Mouse (Mus musculus) forebrain, embryonic 12.5 days (tissue): ENCODE measurements around the gene Pnrc2. TPM values are rescaled to one million over a fixed set of nuclear protein-coding genes. Genes with fewer than 3 reads are reported as not detected.
A peak's percentile ranks its signal among the peaks of the same experiment; 100 is the strongest.

Source experiments
- ATAC-seq: fragments of 200-750 bp; cut with Nextera tagmentation; 2 replicates; pipeline ENCODE4 v1.8.0; 2017; ENCODE audit warnings: moderate TSS enrichment; ENCODE audit not compliant: low FRiP score
- H3K27ac ChIP-seq: fragments of 300-500 bp; sonication (generic); 2 replicates; pipeline ENCODE4 v1.5.1; 2016; ENCODE audit warnings: mild to moderate bottlenecking
- H3K27me3 ChIP-seq: fragments of 300-500 bp; sonication (generic); 2 replicates; pipeline ENCODE4 v1.6.1; 2016; ENCODE audit warnings: mild to moderate bottlenecking
- H3K36me3 ChIP-seq: fragments of 300-500 bp; sonication (generic); replicated peaks from 2 replicates; pipeline ENCODE4 v1.6.1; 2016; ENCODE audit warnings: mild to moderate bottlenecking
- H3K4me1 ChIP-seq: fragments of 300-500 bp; sonication (generic); 2 replicates; pipeline ENCODE4 v1.6.1; 2016
- H3K4me2 ChIP-seq: fragments of 300-500 bp; sonication (generic); 2 replicates; pipeline ENCODE4 v1.6.1; 2016; ENCODE audit warnings: mild to moderate bottlenecking, moderate library complexity
- H3K4me3 ChIP-seq: fragments of 300-500 bp; sonication (generic); replicated peaks from 2 replicates; pipeline ENCODE4 v1.5.1; 2016; ENCODE audit warnings: mild to moderate bottlenecking
- H3K9ac ChIP-seq: fragments of 300-500 bp; sonication (generic); 2 replicates; pipeline ENCODE4 v1.6.1; 2016; ENCODE audit warnings: mild to moderate bottlenecking
- H3K9me3 ChIP-seq: fragments of 300-500 bp; sonication (generic); 2 replicates; pipeline ENCODE4 v1.6.1; 2016
- WGBS: fragments of 180-500 bp; shearing (Covaris S2); methylation state at CpG from one replicate; pipeline ENCODE4 v1.1.7; 2016; 5-methylcytosine and 5-hydroxymethylcytosine counted together
- polyA plus RNA-seq: library from polyadenylated mRNA; unstranded; fragments of >200 nt; fragmentation: Nextera tagmentation; extraction: Ambion mirVana; gene quantifications from 2 replicates; pipeline ENCODE4 v1.2.1, GENCODE M21; 2016

The Pnrc2 gene
- polyA plus RNA-seq, 1 experiment from 2014 or later, result 196 TPM

DNA sequence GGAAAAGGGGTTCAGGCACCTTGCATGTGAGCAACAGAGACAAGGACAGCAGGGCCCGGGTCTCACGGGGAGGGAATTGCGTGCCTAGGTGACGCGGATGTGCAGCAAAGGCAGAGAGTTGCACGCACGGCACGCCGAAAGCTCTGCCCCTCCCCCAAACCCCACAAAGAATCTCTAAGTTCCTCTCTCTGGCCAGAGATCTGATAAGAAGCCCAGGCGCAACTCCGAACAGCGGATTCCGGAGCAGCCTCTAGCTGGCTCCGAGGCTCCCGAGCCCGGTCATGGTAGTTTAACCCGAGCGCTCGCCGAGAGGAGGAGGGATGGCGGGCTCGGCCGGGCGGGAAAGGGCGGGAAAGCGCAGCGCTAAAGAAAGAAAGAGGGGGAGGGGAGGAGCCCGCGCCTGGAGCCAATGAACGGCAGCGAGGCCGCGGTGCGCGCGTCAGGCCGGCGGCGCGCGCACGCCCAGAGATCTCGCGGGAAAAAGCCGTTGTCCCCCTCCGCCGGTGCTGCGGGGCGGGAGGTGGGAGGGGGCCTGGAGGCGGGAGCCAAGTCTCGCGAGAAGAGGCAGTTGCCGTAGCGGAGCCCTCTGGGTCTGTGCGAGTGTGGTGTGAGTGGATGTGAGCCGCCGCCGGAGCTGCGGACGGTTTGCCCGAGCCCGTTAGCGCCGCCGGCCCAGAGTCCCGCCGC, 18.0 kb downstream of the Pnrc2 start, which contains the start of gene Srsf10:
Gene Srsf10, plus strand, starts transcription at position 212 of the 687 bp plus-strand sequence.
- Histone ChIP-seq H3K4me2 (peak within 1 kb of the TSS; percentile 81), H3K4me3 (peak within 1 kb of the TSS; percentile 94), H3K27me3 (no peaks in the 10 kb centered on the region), H3K9ac (peak within 1 kb of the TSS; percentile 97), H3K36me3 (no peaks in the 10 kb centered on the region), H3K4me1 (peaks cover 50% of the 10 kb centered on the region), H3K27ac (peak within 1 kb of the TSS; percentile 99), H3K9me3 (no peaks in the 10 kb centered on the region)
- peak; percentile 94 for ATAC-seq
- WGBS, result under 1% methylated on average over 66 of the region's 67 CpGs

DNA sequence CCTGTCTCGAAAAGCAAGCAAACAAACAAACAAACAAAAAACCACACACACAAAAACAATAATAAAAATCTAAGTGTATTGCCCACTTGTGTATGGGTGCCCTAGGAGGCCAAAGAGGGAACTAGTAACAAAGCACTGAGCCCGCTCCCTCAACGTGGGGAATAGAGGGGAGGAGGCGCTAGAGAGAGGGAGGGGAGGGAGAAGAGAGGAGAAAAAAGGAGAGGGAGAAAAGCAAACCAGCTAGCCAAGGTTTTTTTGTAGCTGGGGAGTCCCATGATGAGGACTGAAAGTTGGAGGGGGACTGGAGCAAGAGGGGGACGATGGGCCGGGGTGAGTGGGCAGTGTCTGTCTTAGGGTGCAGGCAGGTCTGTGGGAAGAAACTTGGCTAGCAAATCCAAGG, 18.6 kb downstream of the Pnrc2 start:
- H3K9me3 ChIP-seq, result no peaks in the 10 kb centered on the region
- peak overlapping the region; percentile 97 for H3K9ac ChIP-seq
- no peaks in the 10 kb centered on the region for H3K36me3 ChIP-seq
- peak overlapping the region; percentile 81 for H3K4me2 ChIP-seq
- H3K4me3 ChIP-seq, result peak overlapping the region; percentile 94
- peak; percentile 44 for ATAC-seq
- peaks cover 50% of the 10 kb centered on the region for H3K4me1 ChIP-seq
- no peaks in the 10 kb centered on the region for H3K27me3 ChIP-seq
- WGBS, result 6% methylated on average over 6 of the region's 6 CpGs
- peak overlapping the region; percentile 99 for H3K27ac ChIP-seq

DNA sequence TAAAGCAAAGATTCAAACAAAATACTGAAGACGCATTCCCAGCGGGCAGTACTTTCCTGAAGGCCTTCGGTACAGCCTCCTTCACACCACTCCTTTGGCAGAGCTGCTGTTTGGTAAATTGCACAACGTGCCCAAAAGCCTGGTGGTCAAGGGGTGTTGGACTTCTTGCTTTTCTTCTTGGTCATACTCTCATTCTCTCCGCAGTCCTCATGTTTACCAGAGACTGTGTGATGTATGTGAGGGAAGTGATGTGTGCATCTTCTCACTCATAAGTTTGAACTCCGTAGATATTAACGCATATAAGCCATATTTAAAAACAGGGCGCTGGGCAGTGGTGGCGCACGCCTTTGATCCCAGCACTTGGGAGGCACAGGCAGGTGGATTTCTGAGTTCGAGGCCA, 19.0 kb downstream of the Pnrc2 start:
- 72% methylated on average over 11 of the region's 11 CpGs for WGBS
- peak overlapping the region; percentile 94; the same call in 1 of the 2 replicates for H3K4me3 ChIP-seq

DNA sequence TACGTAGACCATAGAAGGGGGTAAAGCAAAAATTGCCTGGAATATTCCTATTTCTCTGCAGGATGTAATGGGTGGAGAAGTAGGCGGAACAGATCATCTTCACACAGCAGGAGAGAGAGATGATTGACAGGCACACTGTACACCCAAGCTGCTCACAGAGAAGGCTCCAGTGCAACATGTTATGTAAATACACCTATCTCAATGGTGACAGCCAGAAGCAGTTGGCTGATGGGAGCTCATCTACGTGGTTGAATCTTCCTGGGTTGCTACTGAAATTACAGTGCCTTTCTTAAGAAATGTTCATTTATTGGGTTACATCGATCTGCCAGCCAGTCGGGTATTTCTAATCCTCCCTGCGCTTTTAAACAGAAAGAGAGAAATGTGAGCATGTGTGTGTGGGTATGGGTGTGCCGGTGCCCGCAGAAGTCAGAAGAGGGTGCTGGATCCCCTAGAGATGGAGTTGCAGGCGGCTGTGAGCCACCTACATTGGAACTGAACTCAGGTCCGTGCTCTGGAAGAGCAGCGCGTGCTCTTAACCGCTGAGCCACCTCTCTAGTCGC, 19.6 kb downstream of the Pnrc2 start:
- H3K4me3 ChIP-seq, result no peak overlapping the region
- no peaks in the 10 kb centered on the region for H3K27me3 ChIP-seq
- H3K9ac ChIP-seq, result peak overlapping the region; percentile 33; the same call in 1 of the 2 replicates
- no peaks in the 10 kb centered on the region for H3K36me3 ChIP-seq
- peak overlapping the region; percentile 81; the same call in 1 of the 2 replicates for H3K4me2 ChIP-seq
- peak overlapping the region; percentile 99 for H3K27ac ChIP-seq
- ATAC-seq, result no peak
- 90% methylated on average over 14 of the region's 14 CpGs for whole genome bisulfite sequencing
- no peaks in the 10 kb centered on the region for H3K9me3 ChIP-seq
- H3K4me1 ChIP-seq, result peaks cover 42% of the 10 kb centered on the region

More for the DNA sequence above, 19.0 kb downstream of the Pnrc2 start:
- H3K4me2 ChIP-seq, result peak overlapping the region; percentile 81
- peak overlapping the region; percentile 99 for H3K27ac ChIP-seq
- no peaks in the 10 kb centered on the region for H3K36me3 ChIP-seq
- H3K4me1 ChIP-seq, result peaks cover 47% of the 10 kb centered on the region
- H3K27me3 ChIP-seq, result no peaks in the 10 kb centered on the region
- H3K9ac ChIP-seq, result peak overlapping the region; percentile 97
- no peak for ATAC-seq
- no peaks in the 10 kb centered on the region for H3K9me3 ChIP-seq

- no peak for ATAC-seq
- H3K4me2 ChIP-seq, result no peak overlapping the region
- H3K4me1 ChIP-seq, result peaks cover 27% of the 10 kb centered on the region
- no peaks in the 10 kb centered on the region for H3K27me3 ChIP-seq
- H3K4me3 ChIP-seq, result no peak overlapping the region
- no peak overlapping the region for H3K27ac ChIP-seq
- no peaks in the 10 kb centered on the region for H3K36me3 ChIP-seq
- WGBS, result 85% methylated on average over 9 of the region's 9 CpGs
- no peaks in the 10 kb centered on the region for H3K9me3 ChIP-seq
- no peak overlapping the region for H3K9ac ChIP-seq
These were observed 21.7 kb downstream of the Pnrc2 start for GRCm38 (mm10) chr4:135851942-135852341.

- Histone ChIP-seq H3K27ac (peak overlapping the region; percentile 82), H3K27me3 (no peaks in the 10 kb centered on the region), H3K4me3 (no peak overlapping the region), H3K4me2 (0 out of 2 replicates have a peak overlapping the region, but pooled peaks have one; percentile 15), H3K4me1 (peaks cover 27% of the 10 kb centered on the region), H3K36me3 (no peaks in the 10 kb centered on the region), H3K9ac (peak overlapping the region; percentile 44), H3K9me3 (no peaks in the 10 kb centered on the region)
- WGBS, result 36% methylated on average over 13 of the region's 13 CpGs
- ATAC-seq, result no peak
These were observed 23.1 kb downstream of the Pnrc2 start for GRCm38 (mm10) chr4:135850411-135851095.

- no peak overlapping the region for H3K27ac ChIP-seq
- no peak overlapping the region for H3K9ac ChIP-seq
- no peak overlapping the region for H3K4me3 ChIP-seq
- H3K36me3 ChIP-seq, result no peaks in the 10 kb centered on the region
- no peaks in the 10 kb centered on the region for H3K27me3 ChIP-seq
- 63% methylated on average over 5 of the region's 5 CpGs for WGBS
- H3K9me3 ChIP-seq, result no peaks in the 10 kb centered on the region
- no peak overlapping the region for H3K4me2 ChIP-seq
- peaks cover 13% of the 10 kb centered on the region for H3K4me1 ChIP-seq
- no peak for ATAC-seq
These were observed 26.1 kb downstream of the Pnrc2 start for GRCm38 (mm10) chr4:135847581-135847980.

- Histone ChIP-seq H3K4me1 (no peaks in the 10 kb centered on the region), H3K9ac (no peak overlapping the region), H3K4me3 (no peak overlapping the region), H3K9me3 (no peaks in the 10 kb centered on the region), H3K27ac (no peak overlapping the region), H3K27me3 (no peaks in the 10 kb centered on the region), H3K36me3 (no peaks in the 10 kb centered on the region), H3K4me2 (no peak overlapping the region)
- 88% methylated on average over 6 of the region's 6 CpGs for WGBS
- no peak for ATAC-seq
These were observed 29.2 kb downstream of the Pnrc2 start for GRCm38 (mm10) chr4:135844400-135844799.

- no peak overlapping the region for H3K27ac ChIP-seq
- no peak overlapping the region for H3K4me3 ChIP-seq
- H3K36me3 ChIP-seq, result no peaks in the 10 kb centered on the region
- H3K9ac ChIP-seq, result no peak overlapping the region
- no peaks in the 10 kb centered on the region for H3K4me1 ChIP-seq
- no peak for ATAC-seq
- no peaks in the 10 kb centered on the region for H3K9me3 ChIP-seq
- 90% methylated on average over 21 of the region's 21 CpGs for WGBS
- no peak overlapping the region for H3K4me2 ChIP-seq
- no peaks in the 10 kb centered on the region for H3K27me3 ChIP-seq
These were observed 34.2 kb downstream of the Pnrc2 start for GRCm38 (mm10) chr4:135839293-135840011.

GRCm38 (mm10) chr4:135838925-135839292, 34.7 kb downstream of the Pnrc2 start:
- Histone ChIP-seq H3K4me1 (peaks cover 4% of the 10 kb centered on the region), H3K9ac (no peak overlapping the region), H3K9me3 (no peaks in the 10 kb centered on the region), H3K27me3 (no peaks in the 10 kb centered on the region), H3K36me3 (no peaks in the 10 kb centered on the region), H3K4me3 (no peak overlapping the region), H3K27ac (no peak overlapping the region), H3K4me2 (no peak overlapping the region)
- no peak for ATAC-seq
- 81% methylated on average over 3 of the region's 3 CpGs for WGBS

DNA sequence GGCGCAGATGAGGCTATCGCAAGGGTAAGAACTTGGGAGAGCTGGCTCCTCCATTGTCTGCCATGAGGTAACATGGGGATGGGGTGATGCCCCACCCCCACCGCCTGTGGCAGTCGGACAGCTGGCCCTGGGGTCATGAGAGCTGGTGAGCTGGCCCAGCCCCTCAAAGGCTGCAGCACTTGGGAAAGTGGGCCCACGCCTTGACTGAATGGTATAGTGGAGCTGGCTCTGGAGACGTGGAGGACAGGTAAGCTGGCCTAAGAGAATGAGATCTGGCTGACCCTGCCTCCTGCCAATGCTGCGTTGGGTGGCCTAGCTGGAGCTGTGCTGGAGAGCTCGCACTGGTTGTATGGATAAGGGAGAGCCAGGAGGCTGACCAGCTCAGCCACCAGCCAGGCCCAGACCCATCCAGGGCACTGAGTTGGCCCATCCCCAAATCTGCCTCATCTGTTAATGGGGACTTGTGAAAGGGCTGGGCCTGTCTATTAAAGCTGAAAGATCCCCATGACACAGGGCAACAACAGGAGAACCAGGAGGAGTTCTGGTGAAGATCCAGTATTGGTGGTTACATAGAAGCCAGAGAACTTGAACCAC, 39.4 kb downstream of the Pnrc2 start:
- peaks cover 17% of the 10 kb centered on the region for H3K4me1 ChIP-seq
- H3K27me3 ChIP-seq, result no peaks in the 10 kb centered on the region
- WGBS, result 88% methylated on average over 8 of the region's 8 CpGs
- no peak overlapping the region for H3K4me2 ChIP-seq
- no peak for ATAC-seq
- no peaks in the 10 kb centered on the region for H3K9me3 ChIP-seq
- no peaks in the 10 kb centered on the region for H3K36me3 ChIP-seq
- H3K27ac ChIP-seq, result peak overlapping the region; percentile 77
- H3K9ac ChIP-seq, result no peak overlapping the region
- H3K4me3 ChIP-seq, result no peak overlapping the region
